Mouse (Mus musculus) small intestine, adult 2 months (tissue): ENCODE results near the gene Sdccag8.

ENCODE experiments used
- CTCF ChIP-seq: fragments of 200-500 bp; IDR thresholded peaks from 2 replicates; pipeline ENCODE4 v1.5.1; 2012; ENCODE audit warnings: low read depth, mild to moderate bottlenecking, control low read depth, inconsistent platforms, low read length, moderate library complexity, mixed read lengths; ENCODE audit not compliant: insufficient replicate concordance, insufficient read length; ENCODE audit errors: extremely low read depth
- POLR2A ChIP-seq: fragments of 200-500 bp; IDR thresholded peaks from 2 replicates; pipeline ENCODE4 v1.6.1; 2012; ENCODE audit warnings: low read depth, mild to moderate bottlenecking, control low read depth, inconsistent platforms, low read length, moderate library complexity

DNA sequence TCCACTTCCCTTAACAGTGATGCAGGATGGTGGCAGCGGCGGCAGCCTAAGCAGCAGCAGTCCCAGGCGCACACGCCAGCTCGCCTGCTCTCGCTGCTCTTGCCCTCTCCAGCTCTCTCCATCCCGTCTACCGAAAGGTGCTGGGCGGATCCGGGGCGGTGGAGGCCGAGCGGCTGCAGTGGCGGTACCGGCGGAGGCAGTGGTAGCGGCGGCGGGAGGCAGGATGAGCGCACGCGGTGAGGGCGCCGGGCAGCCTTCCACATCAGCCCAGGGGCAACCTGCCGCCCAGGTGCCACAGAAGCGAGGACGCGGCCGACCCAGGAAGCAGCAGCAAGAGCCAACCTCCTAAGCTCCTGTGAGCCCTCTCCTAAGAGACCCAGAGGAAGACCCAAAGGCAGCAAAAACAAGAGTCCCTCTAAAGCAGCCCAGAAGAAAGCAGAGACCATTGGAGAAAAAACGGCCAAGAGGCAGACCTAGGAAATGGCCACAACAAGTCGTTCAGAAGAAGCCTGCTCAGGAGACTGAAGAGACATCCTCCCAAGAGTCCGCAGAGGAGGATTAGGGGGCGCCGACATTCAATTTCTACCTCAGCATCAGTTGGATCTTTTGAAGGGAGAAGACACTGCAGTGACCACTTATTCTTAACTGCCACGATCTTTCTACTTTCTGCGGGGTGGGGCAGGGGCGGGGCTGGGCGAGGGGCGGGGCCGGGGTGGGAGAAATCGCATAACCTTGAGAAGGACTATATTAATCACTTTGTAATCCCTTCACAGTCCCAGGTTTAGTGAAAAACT, 21.2 kb downstream of the Sdccag8 start:
- no peak for TF ChIP-seq CTCF
- no peak for TF ChIP-seq POLR2A
